Mouse (Mus musculus) stomach, embryonic 16.5 days (tissue): ENCODE data around the gene Smc4. TPM values are rescaled to one million over a fixed set of nuclear protein-coding genes. Genes with fewer than 3 reads are reported as not detected.
A peak's percentile ranks its signal among the peaks of the same experiment; 100 is the strongest.

Source experiments
- ATAC-seq: fragments of 200-750 bp; cut with Nextera tagmentation; 2 replicates; pipeline ENCODE4 v1.8.0; 2017; ENCODE audit warnings: moderate number of reproducible peaks, moderate TSS enrichment; ENCODE audit not compliant: insufficient read depth, low FRiP score
- H3K27ac ChIP-seq: fragments of 300-500 bp; sonication (generic); 2 replicates; pipeline ENCODE4 v1.5.1; 2014; ENCODE audit warnings: low read length
- H3K27me3 ChIP-seq: fragments of 300-500 bp; sonication (generic); 2 replicates; pipeline ENCODE4 v1.6.1; 2014; ENCODE audit warnings: low read length, control low read depth, mixed read lengths; ENCODE audit not compliant: control insufficient read depth, insufficient read depth
- H3K36me3 ChIP-seq: fragments of 300-500 bp; sonication (generic); 2 replicates; pipeline ENCODE4 v1.6.1; 2014; ENCODE audit warnings: low read length; ENCODE audit not compliant: control insufficient read depth, insufficient read depth
- H3K4me1 ChIP-seq: fragments of 300-500 bp; sonication (generic); 2 replicates; pipeline ENCODE4 v1.6.1; 2014; ENCODE audit warnings: low read length, control low read depth, mixed read lengths; ENCODE audit not compliant: control insufficient read depth, insufficient read depth
- H3K4me2 ChIP-seq: fragments of 300-500 bp; sonication (generic); 2 replicates; pipeline ENCODE4 v1.6.1; 2014; ENCODE audit warnings: low read depth, low read length, mixed read lengths
- H3K4me3 ChIP-seq: fragments of 300-500 bp; sonication (generic); replicated peaks from 2 replicates; pipeline ENCODE4 v1.5.1; 2014; ENCODE audit warnings: mild to moderate bottlenecking, low read length
- H3K9ac ChIP-seq: fragments of 300-500 bp; sonication (generic); 2 replicates; pipeline ENCODE4 v1.6.1; 2014; ENCODE audit warnings: low read length
- H3K9me3 ChIP-seq: fragments of 300-500 bp; sonication (generic); replicated peaks from 2 replicates; pipeline ENCODE4 v1.6.1; 2016; ENCODE audit warnings: low read length, control low read depth; ENCODE audit not compliant: control insufficient read depth
- WGBS: fragments of 180-500 bp; shearing (Covaris S2); extraction: QIAGEN DNeasy Blood & Tissue Kit; methylation state at CpG from one replicate; pipeline ENCODE4 v1.1.7; 2014; 5-methylcytosine and 5-hydroxymethylcytosine counted together
- polyA plus RNA-seq: library from polyadenylated mRNA; unstranded; fragments of >200 nt; fragmentation: Nextera tagmentation; extraction: Ambion mirVana; gene quantifications from 2 replicates; pipeline ENCODE4 v1.2.1, GENCODE M21; 2015

The Smc4 gene
- polyA plus RNA-seq, 1 experiment from 2014 or later, result 143 TPM

DNA sequence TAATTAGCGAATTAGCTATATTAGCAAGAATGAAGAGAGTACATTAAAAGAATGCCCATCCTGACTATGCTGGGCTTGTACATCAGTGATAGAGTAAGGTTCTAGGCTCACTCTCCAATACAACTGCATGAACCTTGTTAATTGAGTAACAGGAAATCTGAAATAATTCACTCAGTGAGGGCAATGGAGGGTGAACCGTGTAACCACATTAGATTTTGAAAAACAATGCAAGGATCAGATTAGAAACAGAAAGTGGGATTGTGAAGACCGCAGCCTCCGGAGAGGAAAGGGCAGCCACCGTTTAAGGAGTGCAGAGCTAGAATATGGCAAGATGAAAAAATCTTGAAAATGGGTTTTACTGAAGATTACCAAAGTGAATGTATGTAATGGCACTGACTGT, 36.8 kb downstream of the Smc4 start:
- peak overlapping the region; percentile 17 for H3K4me3 ChIP-seq
- 64% methylated on average over 5 of the region's 5 CpGs for WGBS
- no peak overlapping the region for H3K27ac ChIP-seq
- peak overlapping the region; percentile 39 for H3K4me2 ChIP-seq
- H3K9ac ChIP-seq, result no peak overlapping the region
- H3K9me3 ChIP-seq, result no peaks in the 10 kb centered on the region
- no peak for ATAC-seq
- peaks cover 15% of the 10 kb centered on the region for H3K4me1 ChIP-seq
- H3K27me3 ChIP-seq, result no peaks in the 10 kb centered on the region
- peaks cover 6% of the 10 kb centered on the region; the same call in 1 of the 2 replicates for H3K36me3 ChIP-seq

GRCm38 (mm10) chr3:69044167-69044591, 39.6 kb downstream of the Smc4 start:
- peak overlapping the region; percentile 91 for H3K9ac ChIP-seq
- no peaks in the 10 kb centered on the region for H3K9me3 ChIP-seq
- no peaks in the 10 kb centered on the region for H3K27me3 ChIP-seq
- H3K27ac ChIP-seq, result peak overlapping the region; percentile 88
- ATAC-seq, result peak; percentile 65
- under 1% methylated on average over 38 of the region's 42 CpGs for WGBS
- H3K4me2 ChIP-seq, result peak overlapping the region; percentile 72
- peaks cover 4% of the 10 kb centered on the region; the same call in 1 of the 2 replicates for H3K36me3 ChIP-seq
- peak overlapping the region; percentile 70 for H3K4me3 ChIP-seq
- H3K4me1 ChIP-seq, result peaks cover 15% of the 10 kb centered on the region

DNA sequence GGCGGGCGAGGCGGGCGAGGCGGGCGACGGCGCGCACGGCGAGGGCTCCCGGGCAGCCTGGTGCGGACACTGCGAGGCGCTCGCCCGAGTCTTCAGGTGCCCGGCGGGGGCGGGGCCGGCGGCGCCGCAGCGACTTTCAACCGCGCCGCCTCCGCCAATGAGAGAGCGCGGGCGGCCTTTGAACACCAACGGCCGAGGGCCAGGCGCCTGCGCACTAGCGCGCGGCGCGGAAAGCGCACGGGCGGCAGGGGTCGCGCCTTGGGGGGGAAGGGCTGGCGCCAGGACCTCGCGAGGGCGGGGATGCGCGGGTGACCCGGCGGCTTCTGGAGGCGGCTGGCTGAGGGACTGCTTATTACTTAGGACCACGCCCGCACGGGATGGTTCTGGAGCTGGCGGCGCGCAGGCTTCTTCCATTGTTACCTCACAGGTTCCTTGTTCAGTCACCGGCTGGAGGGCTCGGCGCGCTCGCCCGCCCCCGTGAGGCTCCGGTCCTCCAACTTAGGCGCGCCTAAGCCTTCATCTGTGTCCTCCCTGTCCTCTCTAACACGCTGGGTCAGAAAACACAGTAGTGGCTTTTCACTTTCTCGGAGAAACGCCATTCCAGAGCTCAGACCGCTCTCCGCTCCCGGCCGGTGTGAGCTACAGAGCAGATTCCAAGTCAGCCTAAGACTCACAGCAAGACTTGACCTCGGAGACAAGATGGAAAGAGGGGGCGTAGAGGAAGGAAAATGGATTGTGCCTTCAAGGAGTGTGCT, 40.3 kb downstream of the Smc4 start, which contains the start of gene Trim59:
TSS of gene Trim59 (minus strand) at position 111 of the 755 bp plus-strand sequence.
- Histone ChIP-seq H3K36me3 (peaks cover 4% of the 10 kb centered on the region; the same call in 1 of the 2 replicates), H3K4me2 (peak within 1 kb of the TSS; percentile 93), H3K9ac (peak within 1 kb of the TSS; percentile 91), H3K4me1 (peaks cover 15% of the 10 kb centered on the region), H3K27ac (peak within 1 kb of the TSS; percentile 91), H3K4me3 (peak within 1 kb of the TSS; percentile 70), H3K9me3 (no peaks in the 10 kb centered on the region), H3K27me3 (no peaks in the 10 kb centered on the region)
- ATAC-seq, result peak; percentile 95
- WGBS, result under 1% methylated on average over 79 of the region's 80 CpGs

GRCm38 (mm10) chr3:69045400-69045703, 40.8 kb downstream of the Smc4 start:
- no peak for ATAC-seq
- H3K36me3 ChIP-seq, result peaks cover under 1% of the 10 kb centered on the region; the same call in 1 of the 2 replicates
- no peaks in the 10 kb centered on the region for H3K9me3 ChIP-seq
- H3K9ac ChIP-seq, result peak overlapping the region; percentile 91
- WGBS, result 4% methylated on average over 9 of the region's 9 CpGs
- peak overlapping the region; percentile 93 for H3K4me2 ChIP-seq
- H3K4me1 ChIP-seq, result peaks cover 15% of the 10 kb centered on the region
- H3K4me3 ChIP-seq, result peak overlapping the region; percentile 70
- peak overlapping the region; percentile 91 for H3K27ac ChIP-seq
- no peaks in the 10 kb centered on the region for H3K27me3 ChIP-seq

DNA sequence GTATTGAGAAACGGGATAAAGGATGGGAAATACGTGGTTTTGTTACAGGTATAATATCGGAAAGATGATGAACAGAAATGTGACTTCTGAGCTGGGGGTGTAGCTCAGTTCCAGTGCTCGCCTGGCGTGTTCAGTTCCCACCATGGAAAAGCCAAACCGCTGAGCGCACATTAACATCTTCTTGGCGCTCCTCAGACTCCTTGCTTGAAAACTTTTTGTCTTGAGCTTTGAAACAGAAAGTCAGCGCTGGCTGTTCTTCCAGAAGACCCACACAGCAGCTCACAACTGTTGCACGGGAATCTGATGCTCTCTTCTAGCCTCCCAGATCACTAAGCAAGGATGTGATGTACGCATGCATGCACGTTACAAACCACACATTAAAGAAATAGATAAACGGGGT, 41.2 kb downstream of the Smc4 start:
- H3K27ac ChIP-seq, result no peak overlapping the region
- ATAC-seq, result no peak
- H3K9ac ChIP-seq, result peak overlapping the region; percentile 91
- peak overlapping the region; percentile 93 for H3K4me2 ChIP-seq
- no peaks in the 10 kb centered on the region for H3K27me3 ChIP-seq
- no peaks in the 10 kb centered on the region for H3K36me3 ChIP-seq
- peaks cover 15% of the 10 kb centered on the region for H3K4me1 ChIP-seq
- H3K4me3 ChIP-seq, result peak overlapping the region; percentile 70
- no peaks in the 10 kb centered on the region for H3K9me3 ChIP-seq
- 27% methylated on average over 13 of the region's 13 CpGs for WGBS

DNA sequence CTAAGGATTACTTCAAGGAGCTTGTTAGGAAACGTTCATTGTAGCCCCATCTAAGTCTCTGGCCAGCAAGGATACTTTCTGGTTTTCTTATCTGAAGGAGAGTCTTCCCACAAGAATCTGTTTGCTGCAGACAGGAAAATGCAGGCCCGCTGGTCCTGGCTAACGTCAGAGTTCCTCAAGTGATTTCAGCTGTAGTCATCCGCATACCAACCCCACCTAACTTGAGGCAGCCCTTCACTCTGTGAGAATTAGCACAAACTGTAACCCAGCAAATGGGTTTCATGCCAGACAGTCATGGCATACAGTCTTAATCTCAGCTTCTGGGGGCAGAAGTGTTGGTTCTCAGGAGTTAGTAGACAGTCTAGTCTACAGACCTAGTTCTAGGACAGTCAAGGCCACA, 42.0 kb downstream of the Smc4 start:
- Histone ChIP-seq H3K36me3 (no peaks in the 10 kb centered on the region), H3K9me3 (no peaks in the 10 kb centered on the region), H3K27me3 (no peaks in the 10 kb centered on the region), H3K4me1 (peaks cover 13% of the 10 kb centered on the region), H3K4me2 (no peak overlapping the region), H3K27ac (no peak overlapping the region), H3K4me3 (no peak overlapping the region), H3K9ac (no peak overlapping the region)
- WGBS, result 51% methylated on average over 4 of the region's 4 CpGs
- ATAC-seq, result no peak

- H3K4me2 ChIP-seq, result no peak overlapping the region
- H3K4me3 ChIP-seq, result no peak overlapping the region
- 82% methylated on average over 4 of the region's 4 CpGs for WGBS
- ATAC-seq, result no peak
- no peaks in the 10 kb centered on the region for H3K36me3 ChIP-seq
- H3K27ac ChIP-seq, result no peak overlapping the region
- H3K9me3 ChIP-seq, result no peaks in the 10 kb centered on the region
- no peak overlapping the region for H3K9ac ChIP-seq
- peaks cover 9% of the 10 kb centered on the region; the same call in 1 of the 2 replicates for H3K4me1 ChIP-seq
- no peaks in the 10 kb centered on the region for H3K27me3 ChIP-seq
Measured at GRCm38 (mm10) chr3:69047684-69048083, 43.1 kb downstream of the Smc4 start.

DNA sequence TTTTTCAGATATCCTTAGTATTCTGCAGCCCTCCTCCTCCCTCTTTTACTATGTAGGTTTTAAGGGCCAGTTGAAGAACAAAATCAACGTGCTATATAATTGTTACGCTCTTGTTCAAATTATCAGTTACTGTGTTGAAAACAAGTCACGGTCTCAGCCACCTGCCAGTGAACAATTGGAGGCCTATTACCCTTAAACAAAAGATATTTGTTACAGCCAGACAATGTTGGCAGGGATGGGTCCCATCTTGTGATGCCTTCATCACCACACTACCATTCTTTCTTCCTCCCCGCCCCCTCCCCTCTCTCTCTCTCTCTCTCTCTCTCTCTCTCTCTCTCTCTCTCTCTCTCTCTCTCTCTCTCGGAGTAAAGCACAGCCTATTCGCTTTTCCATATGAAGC, 44.5 kb downstream of the Smc4 start:
- H3K36me3 ChIP-seq, result no peaks in the 10 kb centered on the region
- no peak overlapping the region for H3K9ac ChIP-seq
- 78% methylated on average over 6 of the region's 6 CpGs for WGBS
- H3K27me3 ChIP-seq, result no peaks in the 10 kb centered on the region
- no peak overlapping the region for H3K27ac ChIP-seq
- ATAC-seq, result no peak
- H3K4me1 ChIP-seq, result 0 out of 2 replicates have a peak, but pooled peaks cover 4% of the 10 kb centered on the region
- no peak overlapping the region for H3K4me2 ChIP-seq
- H3K9me3 ChIP-seq, result no peaks in the 10 kb centered on the region
- H3K4me3 ChIP-seq, result no peak overlapping the region

DNA sequence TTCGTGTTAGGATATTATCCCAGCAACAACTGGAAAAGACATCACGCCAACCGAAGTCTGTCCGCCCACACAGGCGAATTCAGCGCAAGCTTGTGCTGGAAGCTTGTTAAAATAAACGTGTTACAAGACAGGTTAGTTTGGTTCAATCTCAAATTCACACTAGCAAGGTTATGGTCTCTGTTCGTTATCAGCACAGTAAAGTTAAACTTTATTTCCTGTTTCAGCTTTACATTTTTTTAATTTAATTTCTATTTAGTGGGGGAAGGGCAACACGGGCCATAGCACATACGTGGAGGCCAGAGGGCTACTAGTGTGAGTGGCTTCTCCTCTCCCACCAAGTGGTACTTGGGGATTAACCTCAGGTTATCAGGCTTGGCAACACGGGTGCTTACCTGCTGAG, 47.4 kb downstream of the Smc4 start:
- Histone ChIP-seq H3K9ac (no peak overlapping the region), H3K27me3 (no peaks in the 10 kb centered on the region), H3K4me3 (no peak overlapping the region), H3K9me3 (no peaks in the 10 kb centered on the region), H3K27ac (no peak overlapping the region), H3K4me1 (no peaks in the 10 kb centered on the region), H3K36me3 (no peaks in the 10 kb centered on the region), H3K4me2 (no peak overlapping the region)
- ATAC-seq, result no peak
- 88% methylated on average over 11 of the region's 11 CpGs for WGBS
